Mouse (Mus musculus) cerebellum, adult 18-20 months (tissue): ENCODE data around the gene Ccdc7b.
"Not testable (repeated sequence)": the region's sequence is repeated elsewhere in the genome, so short reads cannot be mapped to it uniquely, and the experiment has no call there.

Source experiments
- DNase-seq, 2 experiments: peaks; one replicate each; pipeline ENCODE4 v3.0.0; 2021

Gene Ccdc7b

DNA sequence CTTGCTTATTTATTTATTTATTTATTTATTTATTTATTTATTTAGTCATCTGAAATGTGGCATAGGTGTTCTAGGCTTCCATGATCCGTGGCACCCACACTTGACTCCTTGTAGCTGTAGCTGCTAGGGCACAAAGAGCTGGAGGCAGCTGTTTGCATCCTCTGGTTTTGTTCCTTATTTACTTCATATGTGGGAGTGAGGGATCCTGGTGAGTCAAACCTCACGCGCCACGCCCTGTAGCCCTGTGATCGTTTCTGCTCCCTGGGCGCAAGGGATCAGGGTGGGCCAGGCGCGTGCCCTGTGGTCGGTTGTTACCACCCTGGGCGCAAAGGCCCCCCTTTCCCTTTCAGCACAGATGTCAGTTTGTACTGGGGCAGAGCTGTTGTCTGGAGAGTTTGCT, at the start of gene Ccdc7b:
Ccdc7b (plus strand) TSS at position 301 of the 400 bp plus-strand sequence.
- DNase-seq, result not testable (repeated sequence)

GRCm38 (mm10) chr8:129065417-129065816, 1.5 kb upstream of the Ccdc7b start, which contains the start of gene Ccdc7a:
Gene Ccdc7a (minus strand): TSS chr8:129065517.
- not testable (repeated sequence) for DNase-seq

- DNase-seq, result not testable (repeated sequence)
Measured at GRCm38 (mm10) chr8:129115761-129116160, 48.8 kb downstream of the Ccdc7b start.

DNA sequence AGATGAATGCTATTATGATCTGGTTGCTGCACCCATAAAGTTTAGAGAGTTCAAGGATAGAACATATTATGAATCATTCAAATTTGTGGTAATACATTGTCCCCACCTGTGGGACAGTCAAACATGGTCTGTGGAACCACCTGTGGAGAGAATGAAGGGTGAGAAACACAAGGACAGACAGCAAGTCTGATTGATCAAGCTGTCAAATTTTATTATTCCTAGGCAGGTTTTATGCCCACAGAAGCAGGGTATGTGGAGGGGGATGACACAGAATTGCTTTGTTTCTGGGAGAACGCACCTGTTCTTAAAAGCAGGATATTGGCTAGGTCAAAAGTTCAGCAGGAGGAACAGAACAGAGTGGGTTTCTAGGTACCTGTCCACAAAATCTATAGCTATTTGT, 64.6 kb downstream of the Ccdc7b start, which contains the start of gene Gm10999:
Gm10999 (minus strand) TSS at position 101 of the 400 bp plus-strand sequence.
- DNase-seq, result no peak

GRCm38 (mm10) chr8:129133475-129133874, 66.5 kb downstream of the Ccdc7b start:
- no peak for DNase-seq
